Mouse (Mus musculus) skeletal muscle tissue, postnatal 0 days (tissue): ENCODE data around the gene Rbm48. TPM values are rescaled to one million over a fixed set of nuclear protein-coding genes. Genes with fewer than 3 reads are reported as not detected.

ENCODE experiments used
- polyA plus RNA-seq: library from polyadenylated mRNA; unstranded; fragments of >200 nt; fragmentation: Nextera tagmentation; extraction: Ambion mirVana; gene quantifications from 2 replicates; pipeline ENCODE4 v1.2.1, GENCODE M21; 2015

The Rbm48 gene
- polyA plus RNA-seq, result 5.0 and 5.7 TPM in 2 replicates

DNA sequence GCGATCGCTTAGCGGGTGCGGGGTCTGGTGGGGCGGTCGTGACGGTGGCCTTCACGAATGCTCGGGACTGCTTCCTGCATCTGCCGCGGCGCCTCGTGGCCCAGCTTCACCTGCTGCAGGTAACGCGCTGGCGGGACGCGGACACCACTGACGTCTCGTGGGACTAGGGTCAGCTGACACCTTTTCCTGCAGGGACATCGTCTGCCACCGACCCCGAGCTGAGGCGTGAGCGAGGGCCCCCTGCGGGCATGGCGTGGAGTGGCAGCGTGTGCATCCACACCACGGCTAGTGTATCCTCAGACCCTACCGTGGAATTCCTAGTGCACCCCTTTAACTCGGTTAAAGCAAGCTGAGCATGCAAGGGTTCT, at the start of gene Rbm48:
TSS of gene Rbm48 (minus strand) at position 187 of the 368 bp plus-strand sequence.

GRCm38 (mm10) chr5:3595693-3596398, 539 bp downstream of the Rbm48 start, which contains the start of gene Pex1:
TSS of gene Pex1 (plus strand) at chr5:3596066.

GRCm38 (mm10) chr5:3571266-3571665, 25.1 kb downstream of the Rbm48 start, which contains the start of gene 1700109H08Rik:
TSS of gene 1700109H08Rik (plus strand) at chr5:3571566.

DNA sequence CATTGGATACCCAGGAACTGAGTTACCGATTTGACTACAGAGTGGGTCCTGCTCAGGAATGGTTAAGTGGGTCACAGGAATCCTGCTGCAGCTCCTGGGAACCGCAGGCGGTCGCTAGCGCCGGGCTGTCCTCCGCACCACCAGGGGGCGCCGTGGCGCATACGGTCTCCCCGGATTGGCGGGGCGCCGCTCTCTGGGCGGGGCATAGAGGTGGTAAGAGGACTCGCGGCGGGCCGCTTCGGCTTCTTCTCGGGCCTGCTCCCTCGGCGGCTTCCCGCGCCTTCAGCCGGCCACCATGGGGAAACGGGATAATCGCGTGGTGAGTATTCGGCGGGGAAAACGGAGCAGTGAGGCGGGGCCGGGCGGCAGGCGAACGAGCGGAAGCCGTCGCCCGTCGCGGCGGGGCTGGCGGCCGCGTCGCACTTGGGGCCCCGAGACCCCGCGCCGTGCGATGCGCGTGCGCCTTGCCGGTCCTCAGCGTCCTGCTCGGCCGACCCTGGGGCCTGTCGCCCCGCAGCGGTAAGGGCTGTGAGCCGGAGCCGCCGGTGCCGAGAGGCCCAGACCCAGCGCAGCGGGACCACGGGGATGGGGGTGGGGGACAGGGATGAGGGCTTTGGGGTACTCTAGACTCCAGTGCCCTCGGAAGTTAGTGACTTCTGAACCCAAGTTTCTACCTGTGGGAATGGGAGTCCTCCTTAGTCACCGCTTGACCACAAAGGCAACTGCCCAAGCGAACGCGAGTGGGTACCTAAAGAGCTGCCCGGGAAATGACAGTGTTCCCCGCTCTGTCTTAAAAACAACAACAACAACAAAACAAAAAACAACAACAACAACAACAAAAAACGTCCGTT, 52.5 kb downstream of the Rbm48 start, which contains the start of gene Fam133b:
TSS of gene Fam133b (plus strand) at position 205 of the 851 bp plus-strand sequence.

Other genes with a start within 250 kb of the Rbm48 start
- gene Fam133b, start 52.8 kb downstream of the Rbm48 start, polyA plus RNA-seq, result 14.7 TPM in 2 replicates
- gene 1700109H08Rik, start 25.0 kb downstream of the Rbm48 start, polyA plus RNA-seq, result 0.74 and 1.4 TPM in 2 replicates
- gene Pex1, start 519 bp downstream of the Rbm48 start, polyA plus RNA-seq, result 7.6 and 8.1 TPM in 2 replicates
- 0.15 TPM in 1 of 2 replicates, not detected in the other for gene Tmbim7, start 54.6 kb upstream of the Rbm48 start, polyA plus RNA-seq
- 47.5 and 53.9 TPM in 2 replicates for gene Gatad1, start 60.6 kb upstream of the Rbm48 start, polyA plus RNA-seq
- 4.8 and 5.0 TPM in 2 replicates for gene Ankib1, start 206.3 kb upstream of the Rbm48 start, polyA plus RNA-seq
- 22.0 and 23.7 TPM in 2 replicates for gene Krit1, start 206.6 kb upstream of the Rbm48 start, polyA plus RNA-seq
- gene Lrrd1, start 248.6 kb upstream of the Rbm48 start, polyA plus RNA-seq, result not detected in 2 replicates